Mouse (Mus musculus) hindbrain, embryonic 15.5 days (tissue): Measurements from ENCODE around the gene Hcfc1. TPM values are rescaled to one million over a fixed set of nuclear protein-coding genes. Genes with fewer than 3 reads are reported as not detected.

Source experiments
- ATAC-seq: fragments of 200-750 bp; cut with Nextera tagmentation; 2 replicates; pipeline ENCODE4 v1.8.0; 2017; ENCODE audit warnings: low read depth, moderate number of reproducible peaks, moderate TSS enrichment; ENCODE audit not compliant: low FRiP score
- H3K27ac ChIP-seq: fragments of 300-500 bp; sonication (generic); replicated peaks from 2 replicates; pipeline ENCODE4 v1.5.1; 2015; ENCODE audit warnings: mild to moderate bottlenecking, inconsistent platforms
- H3K27me3 ChIP-seq: fragments of 300-500 bp; sonication (generic); 2 replicates; pipeline ENCODE4 v1.6.1; 2015; ENCODE audit warnings: control low read depth, inconsistent platforms
- H3K36me3 ChIP-seq: fragments of 300-500 bp; sonication (generic); 2 replicates; pipeline ENCODE4 v1.6.1; 2015; ENCODE audit warnings: control low read depth, inconsistent platforms
- H3K4me1 ChIP-seq: fragments of 300-500 bp; sonication (generic); replicated peaks from 2 replicates; pipeline ENCODE4 v1.6.1; 2015; ENCODE audit warnings: control low read depth, inconsistent platforms
- H3K4me2 ChIP-seq: fragments of 300-500 bp; sonication (generic); 2 replicates; pipeline ENCODE4 v1.6.1; 2015; ENCODE audit warnings: moderate library complexity, mild to moderate bottlenecking, inconsistent platforms
- H3K4me3 ChIP-seq: fragments of 300-500 bp; sonication (generic); 2 replicates; pipeline ENCODE4 v1.5.1; 2015; ENCODE audit warnings: mild to moderate bottlenecking, inconsistent platforms
- H3K9ac ChIP-seq: fragments of 300-500 bp; sonication (generic); 2 replicates; pipeline ENCODE4 v1.6.1; 2015; ENCODE audit warnings: inconsistent platforms
- H3K9me3 ChIP-seq: fragments of 300-500 bp; sonication (generic); 2 replicates; pipeline ENCODE4 v1.6.1; 2016; ENCODE audit warnings: control low read depth, inconsistent platforms
- WGBS: fragments of 180-500 bp; shearing (Covaris S2); methylation state at CpG from one replicate; pipeline ENCODE4 v1.1.7; 2015; 5-methylcytosine and 5-hydroxymethylcytosine counted together
- polyA plus RNA-seq: library from polyadenylated mRNA; unstranded; fragments of >200 nt; fragmentation: Nextera tagmentation; extraction: Ambion mirVana; gene quantifications from 2 replicates; pipeline ENCODE4 v1.2.1, GENCODE M21; 2015

The Hcfc1 gene
- polyA plus RNA-seq, result 46.4 and 47.1 TPM in 2 replicates

GRCm38 (mm10) chrX:73966248-73967176 lies at the start of gene Hcfc1:
Gene Hcfc1 (minus strand): TSS chrX:73966357.
- Histone ChIP-seq H3K9me3 (no peaks in the 10 kb centered on the region), H3K27me3 (no peaks in the 10 kb centered on the region), H3K27ac (peak within 1 kb of the TSS; percentile 99), H3K4me1 (peaks cover 33% of the 10 kb centered on the region), H3K4me2 (peak within 1 kb of the TSS; percentile 66), H3K9ac (peak within 1 kb of the TSS; percentile 67), H3K4me3 (peak within 1 kb of the TSS; percentile 53), H3K36me3 (no peaks in the 10 kb centered on the region)
- 14% methylated on average over 58 of the region's 58 CpGs for WGBS
- ATAC-seq, result peak; percentile 82

- 93% methylated on average over 1 of the region's 1 CpGs for WGBS
These were observed 48.4 kb upstream of the Hcfc1 start for GRCm38 (mm10) chrX:74014597-74014996.

GRCm38 (mm10) chrX:74008063-74008462 lies 41.9 kb upstream of the Hcfc1 start:
- Histone ChIP-seq H3K9me3 (no peaks in the 10 kb centered on the region), H3K4me1 (no peaks in the 10 kb centered on the region), H3K4me2 (no peak overlapping the region), H3K36me3 (no peaks in the 10 kb centered on the region), H3K27ac (no peak overlapping the region), H3K9ac (no peak overlapping the region), H3K4me3 (no peak overlapping the region), H3K27me3 (no peaks in the 10 kb centered on the region)
- WGBS, result 28% methylated on average over 8 of the region's 8 CpGs
- no peak for ATAC-seq

More at GRCm38 (mm10) chrX:74014597-74014996, 48.4 kb upstream of the Hcfc1 start:
- H3K27ac ChIP-seq, result no peak overlapping the region
- H3K4me3 ChIP-seq, result no peak overlapping the region
- no peaks in the 10 kb centered on the region for H3K36me3 ChIP-seq
- no peaks in the 10 kb centered on the region for H3K27me3 ChIP-seq
- ATAC-seq, result no peak
- no peak overlapping the region for H3K9ac ChIP-seq
- H3K4me2 ChIP-seq, result no peak overlapping the region
- no peaks in the 10 kb centered on the region for H3K9me3 ChIP-seq
- H3K4me1 ChIP-seq, result no peaks in the 10 kb centered on the region

- H3K27ac ChIP-seq, result no peak overlapping the region
- H3K9me3 ChIP-seq, result no peaks in the 10 kb centered on the region
- no peak overlapping the region; the same call in 1 of the 2 replicates for H3K4me2 ChIP-seq
- no peaks in the 10 kb centered on the region for H3K4me1 ChIP-seq
- no peak overlapping the region for H3K9ac ChIP-seq
- peak; percentile 73 for ATAC-seq
- H3K27me3 ChIP-seq, result no peaks in the 10 kb centered on the region
- H3K4me3 ChIP-seq, result no peak overlapping the region
- 75% methylated on average over 21 of the region's 21 CpGs for WGBS
- H3K36me3 ChIP-seq, result no peaks in the 10 kb centered on the region
These were observed 40.2 kb upstream of the Hcfc1 start for GRCm38 (mm10) chrX:74006401-74006800.

- no peak for ATAC-seq
- Histone ChIP-seq H3K4me2 (no peak overlapping the region), H3K36me3 (no peaks in the 10 kb centered on the region), H3K9ac (no peak overlapping the region), H3K9me3 (no peaks in the 10 kb centered on the region), H3K4me3 (no peak overlapping the region), H3K27me3 (no peaks in the 10 kb centered on the region), H3K27ac (no peak overlapping the region), H3K4me1 (peaks cover 6% of the 10 kb centered on the region; the same call in 1 of the 2 replicates)
- WGBS, result 57% methylated on average over 2 of the region's 2 CpGs
These were observed 37.5 kb upstream of the Hcfc1 start for GRCm38 (mm10) chrX:74003644-74004043.

- Histone ChIP-seq H3K9ac (no peak overlapping the region), H3K27ac (no peak overlapping the region), H3K9me3 (no peaks in the 10 kb centered on the region), H3K36me3 (no peaks in the 10 kb centered on the region), H3K4me3 (no peak overlapping the region), H3K27me3 (no peaks in the 10 kb centered on the region), H3K4me2 (no peak overlapping the region), H3K4me1 (peaks cover 6% of the 10 kb centered on the region; the same call in 1 of the 2 replicates)
- 85% methylated on average over 3 of the region's 3 CpGs for WGBS
- no peak for ATAC-seq
These were observed 34.9 kb upstream of the Hcfc1 start for GRCm38 (mm10) chrX:74001024-74001423.

GRCm38 (mm10) chrX:73998911-73999869 lies 33.0 kb upstream of the Hcfc1 start:
- Histone ChIP-seq H3K9me3 (no peaks in the 10 kb centered on the region), H3K27me3 (no peaks in the 10 kb centered on the region), H3K4me3 (no peak overlapping the region), H3K4me1 (peaks cover 6% of the 10 kb centered on the region; the same call in 1 of the 2 replicates), H3K36me3 (no peaks in the 10 kb centered on the region), H3K9ac (no peak overlapping the region), H3K27ac (peak overlapping the region; percentile 77), H3K4me2 (peak overlapping the region; percentile 30)
- ATAC-seq, result peak; percentile 92
- 24% methylated on average over 8 of the region's 8 CpGs for WGBS

GRCm38 (mm10) chrX:73977783-73978182 lies 11.6 kb upstream of the Hcfc1 start:
- Histone ChIP-seq H3K9ac (no peak overlapping the region), H3K4me3 (no peak overlapping the region), H3K27me3 (no peaks in the 10 kb centered on the region), H3K4me1 (no peaks in the 10 kb centered on the region), H3K36me3 (no peaks in the 10 kb centered on the region), H3K27ac (no peak overlapping the region), H3K9me3 (no peaks in the 10 kb centered on the region), H3K4me2 (no peak overlapping the region)
- ATAC-seq, result no peak
- 86% methylated on average over 1 of the region's 1 CpGs for WGBS

GRCm38 (mm10) chrX:73976283-73976682 lies 10.1 kb upstream of the Hcfc1 start:
- WGBS, result 95% methylated on average over 2 of the region's 2 CpGs
- Histone ChIP-seq H3K27me3 (no peaks in the 10 kb centered on the region), H3K4me1 (no peaks in the 10 kb centered on the region), H3K9me3 (no peaks in the 10 kb centered on the region), H3K36me3 (no peaks in the 10 kb centered on the region), H3K4me3 (no peak overlapping the region), H3K9ac (no peak overlapping the region), H3K27ac (no peak overlapping the region), H3K4me2 (no peak overlapping the region)
- no peak for ATAC-seq

GRCm38 (mm10) chrX:73972774-73973173 lies 6.6 kb upstream of the Hcfc1 start:
- Histone ChIP-seq H3K4me2 (no peak overlapping the region), H3K36me3 (no peaks in the 10 kb centered on the region), H3K27ac (no peak overlapping the region), H3K9ac (no peak overlapping the region), H3K4me1 (peaks cover 4% of the 10 kb centered on the region; the same call in 1 of the 2 replicates), H3K9me3 (no peaks in the 10 kb centered on the region), H3K4me3 (no peak overlapping the region), H3K27me3 (no peaks in the 10 kb centered on the region)
- ATAC-seq, result no peak
- WGBS, result 80% methylated on average over 4 of the region's 4 CpGs

- Histone ChIP-seq H3K27ac (no peak overlapping the region), H3K27me3 (no peaks in the 10 kb centered on the region), H3K9me3 (no peaks in the 10 kb centered on the region), H3K4me2 (no peak overlapping the region), H3K4me1 (peaks cover 4% of the 10 kb centered on the region; the same call in 1 of the 2 replicates), H3K36me3 (no peaks in the 10 kb centered on the region), H3K9ac (no peak overlapping the region), H3K4me3 (no peak overlapping the region)
- no peak for ATAC-seq
These were observed 4.6 kb upstream of the Hcfc1 start for GRCm38 (mm10) chrX:73970781-73971180.
